Mouse (Mus musculus) limb, embryonic 14.5 days (tissue): Measurements from ENCODE around the gene Ap3b1. TPM values are rescaled to one million over a fixed set of nuclear protein-coding genes. Genes with fewer than 3 reads are reported as not detected.

Experiments
- ATAC-seq: fragments of 200-750 bp; cut with Nextera tagmentation; 2 replicates; pipeline ENCODE4 v1.8.0; 2017; ENCODE audit warnings: low read depth, moderate number of reproducible peaks, moderate TSS enrichment; ENCODE audit not compliant: low FRiP score
- DNase-seq: peaks from one replicate; pipeline ENCODE4 v3.0.0-alpha.2; 2015; ENCODE audit warnings: low spot score
- H3K27ac ChIP-seq: fragments of 300-500 bp; sonication (generic); replicated peaks from 2 replicates; pipeline ENCODE4 v1.5.1; 2014; ENCODE audit warnings: low read depth, mild to moderate bottlenecking, low read length, moderate library complexity, mixed read lengths
- H3K27me3 ChIP-seq: fragments of 300-500 bp; sonication (generic); 2 replicates; pipeline ENCODE4 v1.6.1; 2014; ENCODE audit warnings: low read length, mixed read lengths; ENCODE audit not compliant: control insufficient read depth, insufficient read depth
- H3K36me3 ChIP-seq: fragments of 300-500 bp; sonication (generic); 2 replicates; pipeline ENCODE4 v1.6.1; 2014; ENCODE audit warnings: mild to moderate bottlenecking, low read length, moderate library complexity, mixed read lengths; ENCODE audit not compliant: control insufficient read depth, insufficient read depth
- H3K4me1 ChIP-seq: fragments of 300-500 bp; sonication (generic); 2 replicates; pipeline ENCODE4 v1.6.1; 2014; ENCODE audit warnings: antibody characterized with exemption, low read length, mixed read lengths; ENCODE audit not compliant: control insufficient read depth, insufficient read depth
- H3K4me2 ChIP-seq: fragments of 300-500 bp; sonication (generic); replicated peaks from 2 replicates; pipeline ENCODE4 v1.6.1; 2014; ENCODE audit warnings: low read depth, mild to moderate bottlenecking, low read length, moderate library complexity; ENCODE audit not compliant: severe bottlenecking
- H3K4me3 ChIP-seq: fragments of 300-500 bp; sonication (generic); replicated peaks from 2 replicates; pipeline ENCODE4 v1.5.1; 2014; ENCODE audit warnings: low read length
- H3K9ac ChIP-seq: fragments of 300-500 bp; sonication (generic); 2 replicates; pipeline ENCODE4 v1.6.1; 2014; ENCODE audit warnings: mild to moderate bottlenecking, low read depth, low read length, moderate library complexity; ENCODE audit not compliant: severe bottlenecking
- H3K9me3 ChIP-seq: fragments of 300-500 bp; sonication (generic); 2 replicates; pipeline ENCODE4 v1.6.1; 2016; ENCODE audit warnings: low read length; ENCODE audit not compliant: control insufficient read depth
- POLR2A ChIP-seq: fragments of 200-500 bp; IDR thresholded peaks from 2 replicates; pipeline ENCODE4 v1.8.0; 2012; ENCODE audit warnings: inconsistent platforms, mild to moderate bottlenecking, moderate library complexity, borderline replicate concordance; ENCODE audit not compliant: insufficient read depth, insufficient read length; ENCODE audit errors: extremely low read depth
- WGBS: fragments of 180-500 bp; shearing (Covaris S2); extraction: QIAGEN DNeasy Blood & Tissue Kit; methylation state at CpG from one replicate; pipeline ENCODE4 v1.1.7; 2014; 5-methylcytosine and 5-hydroxymethylcytosine counted together
- polyA plus RNA-seq, 2 experiments: library from polyadenylated mRNA; depleted of rRNA in 1 of 2; stranded (reverse) in 1 of 2; unstranded in 1 of 2; fragments of >200 nt; fragmentation: Nextera tagmentation in 1 of 2; extraction: Ambion mirVana in 1 of 2; gene quantifications; 2 replicates each; pipeline versions ENCODE4 v1.2.1 to v1.2.3; 2012 to 2014

The Ap3b1 gene
- polyA plus RNA-seq, 2 experiments = 41.6 to 54.5 TPM

GRCm38 (mm10) chr13:94365108-94365907, 6.5 kb downstream of the Ap3b1 start:
- ATAC-seq (no peak), DNase-seq (no peak)
- WGBS = 77% methylated on average over 13 of the region's 13 CpGs

GRCm38 (mm10) chr13:94367869-94368268, 9.1 kb downstream of the Ap3b1 start:
- H3K4me3 ChIP-seq = no peak overlapping the region
- no peak overlapping the region for H3K9ac ChIP-seq
- ATAC-seq (no peak), DNase-seq (no peak)
- peaks cover 4% of the 10 kb centered on the region; the same call in 1 of the 2 replicates for H3K36me3 ChIP-seq
- no peak overlapping the region for H3K27ac ChIP-seq
- no peak for TF ChIP-seq POLR2A
- H3K9me3 ChIP-seq = no peaks in the 10 kb centered on the region
- 92% methylated on average over 2 of the region's 2 CpGs for WGBS
- no peaks in the 10 kb centered on the region for H3K4me1 ChIP-seq
- H3K4me2 ChIP-seq = no peak overlapping the region
- no peaks in the 10 kb centered on the region for H3K27me3 ChIP-seq

More at GRCm38 (mm10) chr13:94365108-94365907, 6.5 kb downstream of the Ap3b1 start:
- Histone ChIP-seq H3K27ac (no peak overlapping the region), H3K27me3 (no peaks in the 10 kb centered on the region), H3K36me3 (peaks cover 5% of the 10 kb centered on the region; the same call in 1 of the 2 replicates), H3K4me1 (no peaks in the 10 kb centered on the region), H3K9me3 (no peaks in the 10 kb centered on the region), H3K4me2 (no peak overlapping the region), H3K4me3 (no peak overlapping the region), H3K9ac (no peak overlapping the region)
- TF ChIP-seq POLR2A = no peak

DNA sequence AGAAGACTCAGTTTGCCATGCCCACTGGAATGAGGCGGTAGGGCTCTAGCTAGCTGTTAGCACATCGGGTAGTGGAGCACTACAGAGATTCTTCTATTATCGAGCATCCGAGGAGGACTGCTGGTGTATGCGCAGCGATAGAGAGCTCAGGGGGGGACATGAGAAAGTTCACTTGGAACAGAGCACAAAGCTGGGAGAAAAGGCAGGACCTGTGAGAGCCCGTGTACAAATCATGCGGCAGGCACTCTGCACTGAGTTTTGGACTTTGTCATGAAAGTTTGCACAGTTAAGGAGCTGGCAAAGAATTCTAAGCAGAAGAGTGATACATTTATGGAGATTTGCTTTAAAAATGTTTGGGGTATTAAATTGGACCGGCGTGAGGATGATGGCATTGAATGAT, 11.8 kb downstream of the Ap3b1 start:
- no peak overlapping the region for H3K27ac ChIP-seq
- 91% methylated on average over 10 of the region's 10 CpGs for WGBS
- H3K27me3 ChIP-seq = no peaks in the 10 kb centered on the region
- ATAC-seq = no peak
- H3K36me3 ChIP-seq = no peaks in the 10 kb centered on the region; the same call in 1 of the 2 replicates
- no peak for TF ChIP-seq POLR2A
- no peak overlapping the region for H3K4me2 ChIP-seq
- no peaks in the 10 kb centered on the region for H3K9me3 ChIP-seq
- H3K9ac ChIP-seq = no peak overlapping the region
- H3K4me1 ChIP-seq = no peaks in the 10 kb centered on the region
- DNase-seq = no peak
- no peak overlapping the region for H3K4me3 ChIP-seq

GRCm38 (mm10) chr13:94372066-94372465, 13.3 kb downstream of the Ap3b1 start:
- 68% methylated on average over 7 of the region's 7 CpGs for WGBS

DNA sequence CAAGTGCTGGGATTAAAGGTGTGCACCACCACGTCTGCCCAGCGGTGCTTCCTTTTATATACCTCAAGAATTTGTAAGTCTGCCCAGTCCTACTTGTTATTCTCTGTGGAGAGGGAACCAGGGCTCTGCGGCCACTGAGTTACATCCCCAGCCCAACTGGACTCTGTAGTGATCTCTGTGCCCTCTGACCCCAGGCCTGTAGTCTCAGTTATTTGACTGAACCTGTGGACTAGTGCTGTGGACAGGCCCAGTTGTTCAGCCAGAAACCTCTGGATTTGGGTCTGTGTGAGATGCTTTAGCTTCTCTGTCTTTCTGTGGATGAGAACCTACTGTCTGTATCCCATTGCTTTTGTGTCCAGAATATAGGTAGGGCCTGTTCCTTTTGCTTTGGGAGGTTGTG, 15.4 kb downstream of the Ap3b1 start:
- no peak for TF ChIP-seq POLR2A
- ATAC-seq (no peak), DNase-seq (no peak)
- Histone ChIP-seq H3K9ac (no peak overlapping the region), H3K27me3 (no peaks in the 10 kb centered on the region), H3K36me3 (no peaks in the 10 kb centered on the region; the same call in 1 of the 2 replicates), H3K27ac (no peak overlapping the region), H3K4me3 (no peak overlapping the region), H3K4me1 (no peaks in the 10 kb centered on the region), H3K4me2 (no peak overlapping the region), H3K9me3 (no peaks in the 10 kb centered on the region)
- WGBS = 93% methylated on average over 3 of the region's 3 CpGs

More at GRCm38 (mm10) chr13:94372066-94372465, 13.3 kb downstream of the Ap3b1 start:
- DNase-seq = no peak
- no peaks in the 10 kb centered on the region for H3K4me1 ChIP-seq
- no peak for TF ChIP-seq POLR2A
- H3K4me2 ChIP-seq = no peak overlapping the region
- H3K27me3 ChIP-seq = no peaks in the 10 kb centered on the region
- no peak overlapping the region for H3K4me3 ChIP-seq
- ATAC-seq = no peak
- H3K9ac ChIP-seq = no peak overlapping the region
- H3K36me3 ChIP-seq = no peaks in the 10 kb centered on the region; the same call in 1 of the 2 replicates
- no peak overlapping the region for H3K27ac ChIP-seq
- no peaks in the 10 kb centered on the region for H3K9me3 ChIP-seq
